Mouse (Mus musculus) CD8-positive naive resting alpha-beta T cell, adult 2 months (primary cell): ENCODE measurements at regions not wholly inside any gene's neighbourhood (a gene's known extent, or its start where the extent isn't known, plus 50 kb on each side); places are given as distances from the start of the nearest gene placed in this dataset.
A peak's percentile ranks its signal among the peaks of the same experiment; 100 is the strongest.

ENCODE experiments used
- DNase-seq, 2 experiments: peaks; one replicate each; pipeline ENCODE4 v3.0.0; 2022; ENCODE audit warnings: low read depth in 2 of 2, low spot score in 2 of 2

DNA sequence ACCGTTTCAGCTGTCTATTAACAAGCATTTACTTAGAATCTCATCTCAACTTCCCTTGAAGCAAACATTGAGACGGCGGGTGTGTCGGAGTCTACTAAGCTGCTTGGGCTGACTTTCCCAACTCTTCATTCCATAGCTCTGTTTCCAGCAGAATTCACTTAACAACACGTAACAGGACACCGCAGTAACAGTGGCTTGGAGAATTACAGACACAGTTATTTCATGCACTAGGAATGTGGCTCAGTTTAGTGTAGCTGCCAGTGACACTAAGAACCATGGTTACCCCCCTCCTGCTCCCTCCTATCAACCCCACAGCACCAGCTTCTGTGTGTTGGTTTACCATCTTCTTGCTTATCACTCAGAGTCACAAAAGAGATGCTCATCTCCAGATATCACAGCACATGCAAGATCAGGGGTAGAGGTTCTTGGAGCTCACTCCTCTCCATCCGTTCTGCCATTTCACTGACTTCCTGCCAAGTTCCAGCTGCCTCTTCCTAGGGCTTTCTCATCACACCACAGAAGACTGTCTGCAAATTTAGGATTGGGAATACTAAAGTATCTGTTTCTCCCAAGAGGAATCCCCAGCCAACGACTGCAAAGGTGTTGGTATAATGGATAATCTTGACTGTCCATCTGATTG is 90.7 kb downstream of the Banf2 start:
- DNase-seq = no peak

DNA sequence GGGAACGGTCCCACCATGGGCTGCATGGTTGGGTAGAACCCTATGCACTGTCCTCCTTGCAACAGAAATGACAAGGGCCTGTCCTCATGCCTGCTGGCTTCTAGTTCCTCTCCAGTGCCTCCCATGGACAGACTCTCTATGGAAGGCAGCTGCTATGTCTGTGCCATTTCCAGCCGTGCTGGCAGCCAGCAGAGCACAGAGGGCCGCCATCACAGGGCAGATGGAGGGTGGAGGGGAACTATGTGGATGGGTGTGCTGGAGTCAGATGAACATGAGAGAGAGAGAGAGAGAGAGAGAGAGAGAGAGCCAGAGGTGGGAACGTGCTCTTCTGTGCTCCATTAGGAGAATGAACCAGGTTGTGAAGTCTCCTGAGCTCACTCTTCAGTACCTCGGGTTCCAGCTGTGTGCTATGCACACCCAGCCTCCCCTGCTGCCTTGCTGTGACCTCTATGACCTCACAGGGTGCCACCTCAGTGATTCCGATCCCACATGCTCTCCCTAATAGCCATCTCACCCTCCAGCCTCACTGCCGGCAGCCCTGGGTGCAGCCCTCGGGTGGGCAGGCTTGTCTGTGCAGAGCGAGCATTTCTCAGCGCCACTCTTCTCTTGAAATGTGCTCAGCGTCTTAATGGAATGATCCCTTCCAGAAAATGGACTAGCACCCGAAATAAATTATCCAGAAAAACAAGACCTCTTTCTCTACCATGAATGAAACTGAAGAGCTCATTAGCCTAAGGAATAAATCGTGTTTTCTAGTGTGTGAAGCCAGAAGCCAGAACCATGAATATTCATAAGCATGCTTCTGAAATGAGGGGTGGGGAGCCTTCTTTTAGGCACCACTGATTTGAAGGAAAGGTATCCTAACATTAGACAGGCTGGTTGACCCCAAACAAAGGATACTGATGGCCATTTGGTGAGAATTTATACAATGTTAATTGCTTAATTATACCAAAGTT is 94.5 kb downstream of the Banf2 start:
- DNase-seq = no peak

DNA sequence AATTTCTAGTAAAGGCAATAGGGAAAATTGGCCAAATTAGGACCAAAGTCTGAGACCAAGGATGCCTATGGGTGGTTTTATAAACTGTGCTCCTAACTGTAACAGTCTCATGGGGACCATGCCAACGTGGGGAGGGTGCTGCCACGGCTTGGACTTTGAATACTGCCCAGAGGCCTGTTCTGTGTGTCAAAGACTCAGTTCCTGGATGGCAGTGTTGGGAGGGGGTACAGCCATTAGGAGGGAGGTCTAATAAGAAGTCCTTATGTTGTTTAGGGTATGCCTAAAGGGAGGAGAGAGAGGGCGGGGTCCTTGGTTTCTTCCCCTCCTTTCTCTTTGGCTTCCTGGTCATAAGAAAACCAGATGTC is 95.2 kb downstream of the Banf2 start:
- DNase-seq = no peak

DNA sequence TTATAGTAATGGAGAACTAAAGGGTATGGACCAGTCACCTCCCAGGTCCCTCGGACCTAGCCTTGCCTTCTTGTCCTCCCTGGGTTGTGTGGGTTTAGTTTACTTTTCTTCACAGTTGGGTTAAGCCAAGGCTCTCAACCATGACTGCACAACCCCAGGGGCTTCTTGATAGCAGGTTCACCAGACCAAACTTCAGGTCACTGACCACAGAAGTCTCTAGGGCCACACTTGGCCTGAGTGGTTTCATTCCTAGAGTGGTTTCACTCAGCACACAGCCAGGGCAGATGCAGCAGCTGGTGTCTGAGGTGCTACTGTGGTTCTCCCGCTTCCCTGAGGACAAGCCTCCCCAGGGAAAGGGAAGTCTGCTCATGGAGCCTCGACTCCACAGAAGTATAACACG is 95.7 kb downstream of the Banf2 start:
- DNase-seq = no peak

DNA sequence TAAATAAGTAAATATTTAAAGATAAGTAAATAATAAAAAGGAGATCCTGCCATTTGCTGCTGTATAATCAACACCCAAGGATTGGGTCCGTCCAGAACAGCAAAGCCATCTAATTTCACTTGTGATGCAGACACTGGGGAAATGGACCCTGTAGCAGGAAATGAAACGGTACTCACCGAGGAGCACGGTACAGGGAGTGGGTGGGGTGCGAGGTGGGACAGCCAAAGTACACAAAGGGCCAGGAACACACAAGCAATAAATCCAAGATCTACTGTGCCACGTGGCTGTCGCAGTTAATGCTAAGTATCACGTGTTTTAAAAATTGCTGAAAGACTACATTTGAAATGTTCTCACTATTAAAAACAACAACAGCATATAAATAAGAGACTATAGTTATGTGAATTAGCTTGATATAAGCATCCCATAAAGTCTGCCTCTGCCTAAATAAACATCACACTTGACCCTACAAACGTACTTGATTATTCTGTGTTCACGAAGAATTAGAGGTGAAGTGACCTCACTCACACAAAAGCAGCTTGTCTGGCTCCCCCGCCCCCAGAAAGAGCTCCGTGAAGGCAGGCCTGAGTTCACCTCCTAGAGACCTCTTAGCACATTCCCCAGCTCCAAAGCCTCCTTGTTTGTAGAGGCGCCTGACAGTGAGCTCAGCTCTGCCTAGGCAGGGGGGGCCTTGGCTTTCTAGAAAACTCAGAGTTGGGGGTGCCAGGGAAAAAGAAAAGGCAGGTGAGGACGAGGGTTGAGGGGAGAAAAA is 101.1 kb downstream of the Banf2 start:
- no peak for DNase-seq

DNA sequence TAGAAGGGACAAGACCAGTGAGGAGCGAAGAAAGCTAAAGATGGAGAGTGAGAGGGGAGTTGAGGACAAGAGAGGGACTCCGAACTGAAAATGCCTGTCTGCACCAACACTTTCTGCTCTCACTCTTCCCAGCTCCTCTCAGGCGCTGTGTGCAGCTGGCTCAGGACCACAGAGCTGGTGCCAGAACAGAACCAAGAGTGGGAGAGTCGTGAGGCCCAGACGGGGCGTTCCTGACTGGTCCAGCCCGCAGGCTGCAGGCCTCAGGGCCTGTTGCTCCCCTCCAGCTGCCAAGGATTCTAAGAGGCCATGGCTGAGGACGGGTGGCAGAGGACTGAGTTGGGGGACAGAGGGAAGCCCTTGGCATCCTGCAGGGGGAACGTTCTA is 101.7 kb downstream of the Banf2 start:
- no peak for DNase-seq

DNA sequence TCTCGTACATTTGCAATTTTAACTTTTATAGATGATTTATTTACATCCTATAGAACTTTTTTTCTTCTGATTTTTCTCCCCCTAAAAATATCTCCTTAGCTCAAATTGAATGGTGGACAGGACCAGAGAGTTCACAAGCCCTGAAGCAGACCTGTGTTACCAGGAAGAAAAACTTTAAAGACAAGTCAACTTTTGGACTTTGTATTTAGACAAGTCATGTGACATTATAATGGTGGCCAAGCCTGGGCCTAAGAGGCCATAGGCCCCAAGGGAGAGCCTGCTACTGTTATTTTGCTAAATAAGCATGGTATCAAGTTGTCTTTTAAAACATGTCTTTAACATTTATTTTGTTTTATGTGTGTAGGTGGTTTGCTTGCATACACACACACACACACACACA is 102.7 kb downstream of the Banf2 start:
- no peak for DNase-seq

DNA sequence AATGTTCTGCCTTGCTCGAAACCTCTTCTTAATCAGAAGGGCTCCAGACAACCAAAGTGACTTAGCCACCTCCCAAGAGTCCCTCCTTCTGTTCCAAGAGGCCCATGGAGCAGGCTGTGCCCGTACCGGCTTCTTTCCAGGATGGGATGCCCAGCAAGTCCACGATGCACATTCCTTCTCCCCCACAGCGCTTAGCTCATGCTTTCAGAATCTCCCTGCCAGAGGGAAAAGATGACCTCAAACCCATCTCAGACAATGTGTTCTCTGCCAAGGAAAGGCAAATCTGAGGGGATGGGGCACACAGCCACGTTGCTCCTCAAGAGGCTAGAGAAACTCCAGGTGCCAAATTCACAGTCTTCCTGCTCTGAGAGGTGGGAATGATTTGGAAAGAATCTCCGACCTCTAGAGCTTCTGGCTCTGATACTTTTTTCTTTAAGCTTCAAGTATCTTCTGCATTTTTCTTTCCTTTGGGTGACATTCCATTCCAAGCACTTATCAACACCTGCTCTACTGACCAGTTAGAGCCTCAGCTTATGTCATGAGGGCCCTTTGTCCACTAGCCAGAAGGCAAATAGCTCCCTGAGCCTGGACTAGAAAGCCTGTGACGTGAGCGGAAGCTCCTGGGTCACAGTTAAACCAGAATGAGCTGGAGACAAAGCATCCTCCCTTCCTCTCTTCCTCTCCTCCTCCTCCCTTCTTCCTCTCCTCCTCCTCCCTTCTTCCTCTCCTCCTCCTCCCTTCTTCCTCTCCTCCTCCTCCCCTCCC is 110.9 kb downstream of the Banf2 start:
- DNase-seq = no peak

DNA sequence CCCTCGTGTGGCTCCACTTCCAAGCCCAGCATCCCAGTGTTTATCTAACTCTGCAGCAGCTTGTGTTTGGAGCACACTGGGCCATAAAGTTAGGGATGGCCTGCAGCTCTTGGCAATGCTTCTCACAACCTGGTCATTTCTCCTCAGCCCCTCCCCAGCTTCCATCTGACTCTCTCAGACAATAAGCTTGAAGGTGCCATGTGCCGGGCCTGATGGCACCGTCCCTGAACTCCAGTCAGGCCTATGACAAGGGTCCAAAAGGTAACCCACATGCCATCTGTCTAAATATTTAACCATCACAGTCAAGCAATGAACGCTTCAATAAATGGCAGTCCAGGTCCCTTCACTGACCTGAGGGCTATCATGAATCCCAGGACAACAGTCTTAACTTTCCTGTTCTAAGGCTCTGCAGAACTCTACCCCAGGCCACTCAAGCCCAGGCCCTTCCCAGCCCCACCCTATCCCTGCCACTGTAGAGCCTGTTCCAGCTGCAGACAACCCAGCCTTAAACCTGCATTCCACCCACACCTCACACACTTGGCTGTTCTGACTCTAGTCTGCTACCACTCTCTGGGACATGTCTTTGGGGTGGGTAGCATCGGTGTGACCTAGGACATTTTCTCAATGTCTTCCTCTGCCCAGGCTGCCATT is 111.8 kb downstream of the Banf2 start:
- DNase-seq = no peak

DNA sequence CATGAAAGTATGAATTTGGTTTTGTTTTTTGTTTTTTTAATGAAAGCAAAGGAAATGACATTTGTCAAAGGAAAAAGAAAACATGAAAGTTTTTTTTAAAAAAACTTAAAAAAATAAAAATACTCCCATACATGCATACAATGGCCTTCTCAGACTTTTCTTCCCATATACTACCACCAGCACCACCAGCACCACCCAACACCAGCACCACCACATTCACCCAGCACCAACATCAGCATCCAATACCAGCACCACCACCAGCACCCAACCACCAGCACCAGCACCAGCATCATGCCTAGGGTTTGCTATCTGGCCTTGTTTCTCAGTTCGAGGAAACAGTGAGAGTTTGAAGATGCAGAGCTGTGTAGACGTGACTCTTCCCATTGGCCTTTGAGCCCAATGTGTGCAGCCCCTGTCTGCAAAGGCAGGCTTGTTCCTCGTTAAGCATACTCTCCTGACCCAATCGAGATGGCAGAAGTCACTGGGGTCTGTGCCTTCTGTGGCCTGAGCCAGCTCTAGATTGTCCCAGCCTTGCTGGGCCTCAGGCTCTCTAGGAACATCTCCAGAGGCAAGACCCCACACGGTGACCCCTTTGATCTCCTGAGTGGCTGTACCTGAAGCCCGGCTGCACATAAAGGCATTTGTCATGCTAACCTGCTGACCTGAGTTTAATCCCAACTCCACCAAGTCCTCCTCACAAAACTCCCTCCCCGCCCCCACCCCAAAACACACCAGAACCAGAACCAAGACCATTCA is 113.8 kb upstream of the Mgme1 start:
- no peak for DNase-seq

DNA sequence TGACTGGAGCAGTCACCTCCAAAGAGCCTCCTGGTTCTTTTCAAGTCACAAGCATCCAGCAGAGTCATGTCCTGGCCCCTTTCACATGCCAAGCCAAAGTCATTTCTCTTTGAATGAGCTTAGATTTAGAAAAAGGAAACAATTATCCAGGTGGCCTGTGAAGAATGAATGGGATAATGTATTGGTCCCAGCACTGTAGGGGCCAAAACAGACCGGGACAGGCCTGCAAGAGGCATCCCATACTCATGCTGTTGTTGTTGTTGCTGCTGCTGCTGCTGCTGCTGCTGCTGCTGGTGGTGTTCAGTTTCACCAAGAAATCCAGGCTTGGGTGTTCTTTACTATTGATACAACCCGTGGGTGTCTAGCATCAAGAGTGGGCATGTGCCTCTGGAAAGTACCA is 113.1 kb upstream of the Mgme1 start:
- no peak for DNase-seq

DNA sequence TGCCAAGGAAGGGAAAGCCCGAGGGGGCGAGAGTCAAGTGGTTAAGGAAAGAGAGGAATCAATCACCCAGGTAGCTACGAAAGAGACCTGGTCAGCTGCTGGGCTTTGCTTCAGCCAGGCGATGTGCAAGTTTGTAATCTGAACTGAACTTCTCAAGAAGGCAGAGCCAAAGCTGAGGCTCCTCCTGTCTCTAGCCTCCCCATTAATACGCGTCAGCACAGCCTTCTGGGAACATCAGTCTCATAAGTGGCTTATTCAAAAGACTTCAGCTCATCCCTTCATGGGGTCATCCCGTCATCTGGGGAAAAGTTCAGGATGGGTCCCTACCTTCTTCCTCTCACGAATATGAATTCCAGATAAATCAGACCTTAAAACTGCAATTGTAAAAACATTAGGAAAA is 112.2 kb upstream of the Mgme1 start:
- DNase-seq = no peak

DNA sequence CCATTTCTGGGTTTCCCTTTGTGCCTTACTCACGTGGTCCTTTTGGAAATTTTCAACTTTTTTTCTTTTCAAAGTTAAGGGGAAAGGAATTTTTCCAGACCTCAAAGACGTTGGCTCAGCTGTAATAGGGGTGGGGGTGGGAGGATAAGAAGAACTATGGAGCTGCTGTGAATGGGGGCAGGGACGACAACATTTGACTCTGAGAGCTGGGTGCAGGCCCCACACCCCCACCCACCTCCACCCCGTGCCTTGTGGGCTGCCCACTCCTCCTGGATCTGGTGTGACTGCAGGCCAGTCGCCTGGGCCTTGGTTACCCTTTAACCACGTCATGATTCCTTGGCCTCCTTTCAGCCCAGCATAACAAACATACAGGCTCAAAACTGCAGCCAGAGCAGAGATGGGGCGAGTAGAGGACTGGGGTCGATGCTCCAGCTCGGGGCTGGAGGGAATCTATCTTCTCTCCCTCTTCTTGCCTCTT is 110.6 kb upstream of the Mgme1 start:
- DNase-seq = no peak

DNA sequence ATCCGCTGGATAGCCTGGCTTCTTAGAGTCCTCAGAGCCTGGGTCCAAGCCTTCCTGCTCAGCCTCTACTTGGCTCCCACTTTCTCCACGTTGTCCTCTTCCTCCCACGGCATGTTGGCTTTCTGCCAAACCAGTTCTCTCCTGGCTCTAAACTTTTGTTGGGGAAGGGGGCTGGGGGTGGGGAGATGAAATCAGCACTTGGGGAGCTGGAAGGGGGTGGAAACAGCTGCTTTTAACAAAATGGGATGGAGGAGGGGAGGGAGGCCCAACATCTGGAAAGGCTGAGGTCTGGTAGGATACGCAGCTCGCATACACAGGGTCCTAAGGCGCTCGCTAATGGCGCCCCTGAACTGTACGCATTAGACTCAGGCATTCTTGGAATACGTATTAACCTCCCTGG is 110.0 kb upstream of the Mgme1 start:
- no peak for DNase-seq

DNA sequence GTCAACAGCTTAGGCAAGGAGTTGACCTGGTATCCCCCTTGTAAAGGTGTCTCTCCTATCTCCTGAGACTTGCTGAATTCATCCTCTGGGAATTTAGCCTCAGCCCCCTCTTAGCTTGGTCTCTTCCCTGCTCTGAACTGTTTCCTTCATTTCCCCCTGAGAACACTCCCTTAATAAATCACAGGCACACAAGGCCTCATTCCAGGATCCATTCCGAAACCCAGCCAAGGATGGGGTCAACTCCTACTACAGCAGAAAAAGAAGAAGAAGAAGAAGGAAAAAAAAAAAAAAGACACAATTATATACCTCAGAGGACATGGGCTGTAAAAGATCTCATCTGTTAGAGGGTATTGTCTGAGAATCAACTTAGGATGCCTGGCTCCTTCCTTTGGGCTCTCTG is 108.6 kb upstream of the Mgme1 start:
- DNase-seq = no peak

DNA sequence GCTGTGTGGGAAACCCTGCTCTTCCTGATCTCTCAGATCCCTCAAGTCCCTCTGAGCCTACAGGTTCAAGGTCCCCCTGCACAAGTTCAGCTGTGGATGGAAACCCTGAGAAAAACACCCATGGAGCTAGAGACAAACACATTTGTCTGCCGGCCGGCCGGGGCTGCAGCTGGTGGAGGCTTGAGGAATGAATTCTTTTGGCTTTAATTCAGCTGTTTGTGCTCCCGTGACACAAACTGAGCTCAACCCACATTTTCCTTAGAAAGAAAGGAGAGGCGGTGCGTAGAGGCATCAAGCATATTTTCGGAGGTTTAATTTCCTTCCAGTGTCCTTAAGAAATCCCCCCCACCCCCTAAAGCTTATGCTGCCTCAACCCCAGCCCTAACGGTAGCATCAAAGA is 106.4 kb upstream of the Mgme1 start:
- DNase-seq = no peak

DNA sequence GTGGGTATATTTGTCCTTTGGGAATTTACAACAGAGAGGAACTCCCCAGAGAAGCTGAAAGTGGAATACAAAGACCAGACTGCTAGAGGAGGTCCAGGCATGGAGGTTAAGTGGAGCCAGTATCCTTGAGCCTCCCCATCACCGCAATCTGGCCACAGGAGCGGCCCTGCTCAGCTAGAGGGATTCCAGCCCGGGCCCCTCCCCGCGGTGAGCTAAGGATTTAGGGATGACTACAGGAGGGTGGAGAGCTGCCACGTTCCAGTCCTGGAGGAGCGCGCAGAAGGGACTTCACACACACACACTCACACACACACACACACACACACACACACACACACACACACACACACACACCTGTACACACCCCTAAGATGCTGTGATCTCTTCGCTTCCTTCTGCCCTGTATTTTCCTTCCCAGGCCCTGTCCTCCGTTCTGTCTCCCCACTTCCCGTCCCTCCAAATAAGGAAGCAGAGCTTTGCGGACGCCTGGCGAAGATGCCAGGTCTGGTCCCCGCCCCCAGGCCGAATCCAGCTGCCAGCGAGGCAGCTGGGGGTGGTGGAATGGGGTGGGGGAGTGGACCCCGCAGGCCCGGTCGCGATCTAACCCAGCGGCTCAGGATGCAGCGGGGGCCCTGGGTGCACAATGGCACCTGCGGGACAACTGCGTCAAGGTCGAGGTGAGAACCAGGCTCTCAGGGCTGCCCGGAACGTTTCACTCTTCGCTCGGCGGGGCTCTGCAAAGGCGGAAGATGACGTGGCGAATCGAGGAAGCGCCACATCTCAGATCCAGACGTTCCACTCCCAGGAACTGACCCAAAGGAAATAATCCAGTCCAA is 105.3 kb upstream of the Mgme1 start:
- peak; percentile 31 to 34 for DNase-seq

DNA sequence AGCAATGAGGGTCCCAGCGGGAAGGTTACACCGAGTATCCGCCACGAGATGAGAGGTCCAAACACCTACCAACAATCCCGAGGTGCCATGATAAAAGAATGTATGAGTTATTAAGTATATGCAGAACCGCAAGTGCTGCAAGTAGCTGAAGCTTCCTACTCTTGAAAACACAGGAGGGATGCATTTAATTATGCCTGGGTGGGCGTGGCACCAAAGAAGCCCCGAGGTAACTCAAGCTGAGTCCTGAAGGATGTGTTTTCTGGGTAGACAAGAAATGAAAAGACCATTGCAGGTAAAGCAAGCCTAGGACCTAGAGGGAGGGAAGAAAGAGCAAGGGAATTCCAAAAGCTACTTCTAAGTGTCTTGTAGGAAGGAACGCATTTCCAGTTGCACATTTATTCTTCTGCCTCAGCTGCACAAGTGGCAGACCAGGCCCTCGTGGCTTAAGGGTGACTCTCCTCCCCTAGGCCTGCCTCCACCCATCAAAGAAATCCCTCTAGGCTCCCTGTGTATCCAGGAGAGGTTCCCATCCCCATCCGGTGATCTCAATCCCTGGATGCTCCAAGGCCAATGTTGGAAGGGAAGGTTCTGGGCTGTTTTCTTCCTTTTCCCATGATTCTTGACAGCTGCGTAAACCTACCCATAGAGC is 104.2 kb upstream of the Mgme1 start:
- DNase-seq = no peak
